In the genomic region with DNA sequence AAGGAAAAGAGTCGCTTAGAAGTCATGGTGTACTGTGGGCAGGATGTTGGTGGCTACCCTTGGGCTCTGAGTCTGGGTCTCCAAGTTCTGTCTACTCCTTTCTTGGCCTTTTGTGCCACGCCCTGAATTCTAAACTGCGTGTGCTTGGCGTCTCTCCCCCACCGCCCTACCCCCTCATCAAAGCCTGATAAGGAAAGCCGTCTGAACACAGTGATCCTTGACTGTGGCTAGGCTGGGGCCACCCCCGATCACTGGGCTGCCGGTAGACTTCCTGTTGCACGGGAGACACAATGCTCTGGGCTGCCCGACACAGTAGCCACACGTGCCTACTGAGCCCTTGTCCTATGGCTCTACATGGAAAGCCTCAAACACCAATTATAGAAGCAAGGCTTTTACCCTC, we compare ENCODE assay signal across 10 mouse cellular contexts.
DNase-seq lines count a peak whose midpoint lies in the region; ATAC-seq and TF ChIP-seq lines count a peak whose summit lies in the region.
"Had no signal": no experiment of that assay in that cellular context is flagged by ENCODE, and none has a peak within 500 bp of the region (broad histone marks: within the 10 kb centered on the region; RNA-seq: fewer than 3 reads in every experiment).

No protein-coding gene starts in this region.

- H3K9ac ChIP-seq in kidney, embryonic 16.5 days (replicated peaks; ENCODE audit: low read length): no peak overlapping the region
- H3K9ac ChIP-seq in MEL (ENCODE audit: control insufficient read depth, low read depth, low read length, poor library complexity, severe bottlenecking): peak overlapping the region; percentile 47
- no peak overlapping the region for H3K9ac ChIP-seq in intestine, embryonic 15.5 days
- H3K9ac ChIP-seq: limb, embryonic 13.5 days had no signal

- TF ChIP-seq CTCF in MEL (IDR thresholded peaks at IDR 0.05 in 2 of 3, conservative IDR thresholded peaks at IDR 0.05 in 1 of 3; ENCODE audit: control insufficient read depth in 1 of 3, insufficient read depth in 1 of 3, low read depth in 2 of 3, low read length in 3 of 3, poor library complexity in 1 of 3, severe bottlenecking in 1 of 3): no peak

- no peak overlapping the region for H3K4me2 ChIP-seq in kidney, embryonic 16.5 days (replicated peaks; ENCODE audit: low read depth, low read length)
- H3K4me2 ChIP-seq in intestine, embryonic 15.5 days (replicated peaks): 0 out of 2 replicates have a peak overlapping the region, but pooled peaks have one; percentile 34
- H3K4me2 ChIP-seq: limb, embryonic 13.5 days had no signal

- H3K9me3 ChIP-seq in kidney, embryonic 16.5 days (ENCODE audit: low read length): no peaks in the 10 kb centered on the region
- H3K9me3 ChIP-seq in MEL (replicated peaks; ENCODE audit: insufficient read depth, low read length): no peaks in the 10 kb centered on the region
- H3K9me3 ChIP-seq in intestine, embryonic 15.5 days: no peaks in the 10 kb centered on the region
- H3K9me3 ChIP-seq: limb, embryonic 13.5 days had no signal

- ATAC-seq in kidney, embryonic 16.5 days (ENCODE audit: low FRiP score, low TSS enrichment): 0 out of 2 replicates have a peak, but pooled peaks have one; percentile 43
- peak; percentile 85 for ATAC-seq in intestine, embryonic 15.5 days

- 31% methylated on average over 11 of the region's 11 CpGs for WGBS in kidney, embryonic 16.5 days
- 21% methylated on average over 11 of the region's 11 CpGs for WGBS in intestine, embryonic 15.5 days

- no peaks in the 10 kb centered on the region for H3K27me3 ChIP-seq in kidney, embryonic 16.5 days (ENCODE audit: insufficient read depth, low read length)
- no peaks in the 10 kb centered on the region for H3K27me3 ChIP-seq in MEL (ENCODE audit: control insufficient read depth in 1 of 2, insufficient read depth in 2 of 2, low read length in 2 of 2)
- H3K27me3 ChIP-seq in intestine, embryonic 15.5 days (replicated peaks): no peaks in the 10 kb centered on the region
- H3K27me3 ChIP-seq: limb, embryonic 13.5 days had no signal

- no peak for DNase-seq in kidney, postnatal 36 days
- peak; percentile 81 for DNase-seq in MEL (ENCODE audit: low read depth, low spot score)
- peak; percentile 51 for DNase-seq in naive thymus-derived CD4-positive, alpha-beta T cell, adult 2 months (ENCODE audit: low read depth)
- DNase-seq in Muller cell, postnatal 12 days (ENCODE audit: inconsistent ontology term): no peak
- DNase-seq in kidney, adult 9 months: no peak
- DNase-seq in kidney, postnatal 14 days: no peak
- DNase-seq: right cerebral cortex, postnatal 14 days had no signal

- H3K4me1 ChIP-seq in kidney, embryonic 16.5 days (ENCODE audit: insufficient read depth, low read length): peaks cover 18% of the 10 kb centered on the region
- H3K4me1 ChIP-seq in MEL (ENCODE audit: control insufficient read depth in 1 of 2, insufficient read depth in 2 of 2, low read length in 2 of 2): peaks cover 5 to 17% of the 10 kb centered on the region in 2 experiments
- H3K4me1 ChIP-seq in intestine, embryonic 15.5 days (replicated peaks): peaks cover 27% of the 10 kb centered on the region

- no peak overlapping the region for H3K4me3 ChIP-seq in kidney, embryonic 16.5 days (ENCODE audit: low read length)
- H3K4me3 ChIP-seq in MEL (ENCODE audit: control insufficient read depth in 1 of 2, insufficient read depth in 1 of 2, low read depth in 2 of 2, low read length in 2 of 2): peak overlapping the region; percentile 12 to 40; a peak in 3 of 4 replicates
- no peak overlapping the region for H3K4me3 ChIP-seq in intestine, embryonic 15.5 days (replicated peaks)
- H3K4me3 ChIP-seq: limb, embryonic 13.5 days had no signal

- TF ChIP-seq POLR2A in MEL (IDR thresholded peaks at IDR 0.05; ENCODE audit: control insufficient read depth in 1 of 2, insufficient read depth in 1 of 2, low read depth in 1 of 2, low read length in 2 of 2, poor library complexity in 1 of 2): peak in 1 of 2 experiments; percentile 37; a peak in 1 of 4 replicates

- no peak overlapping the region for H3K27ac ChIP-seq in kidney, embryonic 16.5 days (ENCODE audit: low read length)
- H3K27ac ChIP-seq in MEL (ENCODE audit: control insufficient read depth, low read depth, low read length): peak overlapping the region; percentile 29
- H3K27ac ChIP-seq in intestine, embryonic 15.5 days: peak overlapping the region; percentile 66
- H3K27ac ChIP-seq: limb, embryonic 13.5 days had no signal

- TF ChIP-seq EP300 in MEL (IDR thresholded peaks at IDR 0.05; ENCODE audit: low read depth in 1 of 2, low read length in 2 of 2): peak in 1 of 2 experiments; percentile 55; a peak in 2 of 4 replicates

- TF ChIP-seq RAD21 in MEL (IDR thresholded peaks at IDR 0.05; ENCODE audit: low read depth, low read length): no peak

- H3K36me3 ChIP-seq in kidney, embryonic 16.5 days (ENCODE audit: insufficient read depth, low read length): no peaks in the 10 kb centered on the region
- H3K36me3 ChIP-seq in MEL (ENCODE audit: control insufficient read depth in 1 of 2, insufficient read depth in 2 of 2, low read length in 2 of 2): peaks cover 0 to 11% of the 10 kb centered on the region in 2 experiments; a peak in 2 of 4 replicates
- H3K36me3 ChIP-seq in intestine, embryonic 15.5 days: no peaks in the 10 kb centered on the region
- H3K36me3 ChIP-seq: limb, embryonic 13.5 days had no signal

- H3K79me2 ChIP-seq in MEL (ENCODE audit: control insufficient read depth, insufficient read depth, low read length, poor library complexity): no peaks in the 10 kb centered on the region

TF ChIP-seq in MEL, 35 proteins besides CTCF, POLR2A, EP300 and RAD21:
- TF ChIP-seq TAL1 (IDR thresholded peaks at IDR 0.05; ENCODE audit: low read length) (no peak), ZNF384 (IDR thresholded peaks at IDR 0.05; ENCODE audit: low read depth, low read length) (no peak), NELFE (IDR thresholded peaks at IDR 0.05; ENCODE audit: low read depth, low read length) (peak; percentile 29; the same call in 1 of the 2 replicates), MYB (IDR thresholded peaks at IDR 0.05; ENCODE audit: low read depth, low read length) (no peak), TCF12 (IDR thresholded peaks at IDR 0.05; ENCODE audit: low read depth, low read length) (0 out of 2 replicates have a peak, but pooled peaks have one; percentile 18), CHD1 (IDR thresholded peaks at IDR 0.05; ENCODE audit: low read depth, low read length) (no peak), MAX (IDR thresholded peaks at IDR 0.05; ENCODE audit: low read length) (no peak), ELF1 (IDR thresholded peaks at IDR 0.05; ENCODE audit: low read depth, low read length) (peak; percentile 31; the same call in 1 of the 2 replicates), POLR2AphosphoS2 (IDR thresholded peaks at IDR 0.05; ENCODE audit: low read length) (no peak), GATA1 (IDR thresholded peaks at IDR 0.05; ENCODE audit: low read depth, low read length) (peak; percentile 77), RCOR1 (IDR thresholded peaks at IDR 0.05; ENCODE audit: low read depth, low read length) (no peak), JUND (IDR thresholded peaks at IDR 0.05; ENCODE audit: low read depth, low read length) (no peak), SIN3A (IDR thresholded peaks at IDR 0.05; ENCODE audit: low read length) (no peak; the same call in 1 of the 2 replicates), MAFK (IDR thresholded peaks at IDR 0.05; ENCODE audit: borderline replicate concordance, low read depth, low read length) (no peak), GABPA (IDR thresholded peaks at IDR 0.05; ENCODE audit: low read depth, low read length) (no peak), POLR2AphosphoS5 (IDR thresholded peaks at IDR 0.05; ENCODE audit: borderline replicate concordance, low read depth, low read length) (no peak), USF1 (IDR thresholded peaks at IDR 0.05; ENCODE audit: low read depth, low read length) (0 out of 2 replicates have a peak, but pooled peaks have one; percentile 14), MYC (IDR thresholded peaks at IDR 0.05; ENCODE audit: low read depth, low read length) (no peak), ZKSCAN1 (IDR thresholded peaks at IDR 0.05; ENCODE audit: low read depth, low read length) (no peak), NRF1 (IDR thresholded peaks at IDR 0.05; ENCODE audit: insufficient read depth, low read depth, low read length, poor library complexity, severe bottlenecking) (no peak), MEF2A (IDR thresholded peaks at IDR 0.05; ENCODE audit: extremely low read depth, insufficient replicate concordance, low read depth, low read length, poor library complexity, severe bottlenecking) (no peak), UBTF (IDR thresholded peaks at IDR 0.05; ENCODE audit: borderline replicate concordance, insufficient read depth, low read depth, low read length) (no peak), ZMIZ1 (IDR thresholded peaks at IDR 0.05; ENCODE audit: low read depth, low read length) (no peak), MAZ (IDR thresholded peaks at IDR 0.05; ENCODE audit: low read depth, low read length) (no peak), E2F4 (IDR thresholded peaks at IDR 0.05; ENCODE audit: borderline replicate concordance, low read depth, low read length) (no peak), TBP (IDR thresholded peaks at IDR 0.05; ENCODE audit: low read depth, low read length) (no peak), SMC3 (IDR thresholded peaks at IDR 0.05; ENCODE audit: low read depth, low read length) (no peak), USF2 (IDR thresholded peaks at IDR 0.05; ENCODE audit: borderline replicate concordance in 1 of 2, insufficient read depth in 1 of 2, low read depth in 1 of 2, low read length in 2 of 2) (no peak), ETS1 (IDR thresholded peaks at IDR 0.05; ENCODE audit: low read depth, low read length) (0 out of 2 replicates have a peak, but pooled peaks have one; percentile 7), CHD2 (IDR thresholded peaks at IDR 0.05; ENCODE audit: low read length) (no peak), ZC3H11A (IDR thresholded peaks at IDR 0.05; ENCODE audit: low read depth, low read length) (no peak), BHLHE40 (IDR thresholded peaks at IDR 0.05; ENCODE audit: borderline replicate concordance, low read depth, low read length) (peak; percentile 73; the same call in 1 of the 2 replicates), MXI1 (IDR thresholded peaks at IDR 0.05; ENCODE audit: low read depth, low read length) (peak; percentile 67), HCFC1 (IDR thresholded peaks at IDR 0.05; ENCODE audit: low read depth, low read length) (no peak), KAT2A (conservative IDR thresholded peaks at IDR 0.05; ENCODE audit: low read depth, low read length) (no peak)
TF ChIP-seq in MEL: peak in this region for 8.

Comparison
In these comparisons a context has a peak if more than half of its experiments do, and no peak if none do; other contexts are left out.
1. H3K4me3 ChIP-seq: peak in MEL (2 of 2); none in kidney, embryonic 16.5 days (single experiment) and intestine, embryonic 15.5 days (single experiment).
2. DNase-seq: peak in MEL (single experiment) and naive thymus-derived CD4-positive, alpha-beta T cell, adult 2 months (single experiment); none in kidney, postnatal 36 days (0 of 2), Muller cell, postnatal 12 days (single experiment), kidney, adult 9 months (single experiment) and kidney, postnatal 14 days (single experiment).